Comparison of ENCODE assay signal across 1 mouse cellular context in the genomic region with DNA sequence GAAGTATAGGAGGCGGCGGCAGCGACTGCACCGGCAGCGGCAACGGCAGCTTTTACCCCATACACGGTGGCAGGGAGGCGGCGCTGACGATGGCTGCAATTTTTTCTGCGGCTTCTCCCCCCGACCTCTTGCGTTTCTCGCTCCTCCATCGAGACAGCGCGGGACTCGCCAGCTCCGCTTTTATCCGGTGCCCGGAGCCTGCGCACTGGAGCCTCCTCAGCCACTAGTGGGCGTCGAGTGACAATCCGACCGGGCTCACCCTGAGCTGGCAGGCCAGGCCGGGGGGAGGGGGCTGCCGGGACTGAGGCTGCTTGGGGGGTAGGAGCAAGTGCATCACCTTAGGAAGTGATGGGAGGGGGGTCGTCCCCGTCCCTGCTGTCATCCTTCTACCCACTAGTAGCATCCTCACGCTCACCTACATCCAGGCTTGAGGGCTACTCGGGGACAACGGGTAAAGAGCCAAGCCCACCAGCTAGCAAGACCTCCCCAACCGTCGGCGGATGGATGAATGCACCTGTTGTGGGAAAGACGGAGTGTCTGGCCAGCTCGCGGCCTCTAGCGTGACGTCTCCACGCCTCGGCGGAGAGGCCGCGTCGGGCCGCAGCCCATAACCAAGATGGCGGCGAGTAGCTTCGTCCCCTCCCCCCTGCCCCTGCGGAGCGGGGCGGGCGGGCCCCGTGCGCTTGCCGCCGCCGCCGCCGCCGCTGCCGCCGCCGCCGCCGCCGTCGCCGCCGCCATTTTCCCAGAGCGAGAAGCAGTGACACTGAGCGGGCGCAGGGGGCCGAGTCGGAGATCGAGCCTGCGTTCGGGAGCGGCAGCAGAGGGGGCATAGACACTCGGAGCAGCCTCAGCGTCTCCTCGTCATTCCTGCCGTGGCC.
TF ChIP-seq lines count a peak whose summit lies in the region.

Kmt2e (plus strand) TSS at position 722 of the 878 bp plus-strand sequence.

TF ChIP-seq in CH12.LX, 34 proteins besides CTCF, POLR2A, EP300 and RAD21 (continued from another document):
- TF ChIP-seq ZNF384 (IDR thresholded peaks at IDR 0.05; ENCODE audit: low read depth, low read length) (no peak), RCOR1 (conservative IDR thresholded peaks at IDR 0.05; ENCODE audit: low read depth, low read length) (peak; percentile 55), MAX (IDR thresholded peaks at IDR 0.05; ENCODE audit: low read length) (peak; percentile 37), USF1 (IDR thresholded peaks at IDR 0.05; ENCODE audit: low read depth, low read length) (no peak), POLR2AphosphoS2 (IDR thresholded peaks at IDR 0.05; ENCODE audit: low read depth, low read length) (no peak; the same call in none of the 2 replicates), MYC (IDR thresholded peaks at IDR 0.05; ENCODE audit: low read depth, low read length) (0 out of 2 replicates have a peak, but pooled peaks have one; percentile 14), HCFC1 (IDR thresholded peaks at IDR 0.05; ENCODE audit: low read depth, low read length) (peak; percentile 74), BHLHE40 (IDR thresholded peaks at IDR 0.05; ENCODE audit: low read depth, low read length) (no peak), MXI1 (IDR thresholded peaks at IDR 0.05; ENCODE audit: low read depth, low read length) (peak; percentile 25; the same call in 1 of the 2 replicates), NELFE (IDR thresholded peaks at IDR 0.05; ENCODE audit: low read depth, low read length) (peak; percentile 75), NRF1 (IDR thresholded peaks at IDR 0.05; ENCODE audit: low read depth, low read length) (peak; percentile 86), IRF4 (IDR thresholded peaks at IDR 0.05; ENCODE audit: low read depth, low read length) (peak; percentile 52), MAZ (IDR thresholded peaks at IDR 0.05; ENCODE audit: low read depth, low read length) (peak; percentile 59), PAX5 (IDR thresholded peaks at IDR 0.05; ENCODE audit: low read length) (no peak), CHD2 (IDR thresholded peaks at IDR 0.05; ENCODE audit: low read length) (peak; percentile 68), JUN (IDR thresholded peaks at IDR 0.05; ENCODE audit: insufficient read depth, low read depth, low read length) (no peak), SIN3A (IDR thresholded peaks at IDR 0.05; ENCODE audit: low read length) (peak; percentile 62), GABPA (IDR thresholded peaks at IDR 0.05; ENCODE audit: insufficient replicate concordance, low read depth, low read length) (no peak)
